Mouse (Mus musculus): ENCODE results near the gene Grm4.

DNA sequence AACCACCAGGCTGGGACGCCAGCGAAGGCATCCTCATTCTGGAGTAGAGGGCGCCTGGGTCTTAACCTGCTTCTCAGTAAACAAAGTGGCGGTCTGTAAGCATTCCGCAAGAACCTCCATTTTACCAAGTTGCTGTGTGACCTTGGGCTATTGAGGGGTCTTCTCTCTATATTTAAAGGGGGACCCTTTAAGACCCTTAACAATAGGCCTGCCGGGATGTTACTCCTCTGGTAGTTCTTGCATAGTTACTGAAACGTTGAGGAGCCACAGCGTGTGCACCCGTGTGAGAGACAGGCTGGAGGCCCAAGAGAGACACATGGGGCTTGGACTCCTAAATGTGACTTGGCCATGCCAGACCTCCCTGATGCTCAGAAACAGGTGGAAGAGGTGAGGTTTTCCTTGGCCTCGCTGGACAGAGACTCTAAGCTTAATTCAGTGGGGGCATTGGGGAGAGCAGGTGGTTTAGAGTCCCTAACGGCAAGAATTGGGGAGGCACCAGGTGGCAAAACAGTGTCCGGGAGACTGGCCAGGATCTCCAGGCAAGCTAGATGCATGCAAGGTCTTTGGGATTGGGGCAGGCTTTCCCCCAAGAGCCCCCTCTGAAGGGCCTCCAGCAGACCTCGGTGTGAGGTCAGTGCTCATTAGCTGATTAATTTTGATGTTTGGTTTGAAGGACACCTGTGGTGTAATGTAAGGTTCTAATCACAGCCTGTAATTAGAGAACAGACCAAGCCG is 36.9 kb upstream of the Grm4 start:
- TF ChIP-seq POLR2A (IDR thresholded peaks at IDR 0.05; ENCODE audit: insufficient read length, low read depth) (no peak), MYOG (IDR thresholded peaks at IDR 0.05; ENCODE audit: control insufficient read depth in 1 of 3, insufficient read depth in 1 of 3, insufficient read length in 2 of 3, low read depth in 2 of 3) (peak in 1 of 3 experiments; percentile 25), MAX (IDR thresholded peaks at IDR 0.05; ENCODE audit: low read depth) (no peak), POLR2AphosphoS2 (IDR thresholded peaks at IDR 0.05; ENCODE audit: insufficient read length, low read depth) (no peak), E2F4 (IDR thresholded peaks at IDR 0.05; ENCODE audit: insufficient read depth) (no peak), USF1 (IDR thresholded peaks at IDR 0.05; ENCODE audit: low read depth) (no peak), TCF12 (IDR thresholded peaks at IDR 0.05; ENCODE audit: insufficient read depth, poor library complexity, severe bottlenecking) (no peak), CEBPB (IDR thresholded peaks at IDR 0.05; ENCODE audit: insufficient read depth, poor library complexity, severe bottlenecking) (no peak), MYOD1 (IDR thresholded peaks at IDR 0.05; ENCODE audit: control insufficient read depth in 1 of 3, insufficient read length in 2 of 3, low read depth in 2 of 3) (peak in 2 of 3 experiments; percentile 40 to 44), REST (IDR thresholded peaks at IDR 0.05; ENCODE audit: insufficient read depth, insufficient read length) (no peak), TCF3 (IDR thresholded peaks at IDR 0.05; ENCODE audit: insufficient read length, low read depth) (no peak), SRF (IDR thresholded peaks at IDR 0.05; ENCODE audit: control insufficient read depth, insufficient read length, low read depth) (no peak)

Measured in myocyte (in vitro differentiated cells).